Mouse (Mus musculus) CH12F3 (cell line): ENCODE results near the gene Sestd1.

Source experiments
- in situ Hi-C: fragments of 300-500 bp; cut with MboI; formaldehyde crosslinking; loops from 2 replicates; pipeline ENCODE4 v1.14.3; 2020; ENCODE audit warnings: low sequenced_read_pairs

Gene Sestd1

DNA sequence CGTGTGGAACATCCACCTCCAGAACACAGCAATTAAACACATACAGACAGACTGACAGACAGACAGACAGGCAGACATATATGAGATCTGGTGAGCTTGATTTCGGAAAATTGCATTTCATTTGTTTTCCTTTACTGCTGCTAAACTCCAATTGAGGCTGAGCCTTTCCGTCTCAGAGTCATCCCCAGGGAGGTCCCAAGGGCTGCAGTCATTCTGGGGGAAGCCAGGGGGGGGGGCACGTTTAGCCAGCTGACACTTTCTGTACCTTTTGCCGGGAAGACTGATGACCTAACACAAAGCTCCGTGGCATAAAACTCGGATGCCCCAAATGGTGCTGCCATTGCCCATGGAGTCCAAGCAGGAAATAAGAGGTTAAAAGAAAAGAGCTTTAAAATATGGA, 105.0 kb downstream of the Sestd1 start:
- in situ Hi-C loops: no loop called here

DNA sequence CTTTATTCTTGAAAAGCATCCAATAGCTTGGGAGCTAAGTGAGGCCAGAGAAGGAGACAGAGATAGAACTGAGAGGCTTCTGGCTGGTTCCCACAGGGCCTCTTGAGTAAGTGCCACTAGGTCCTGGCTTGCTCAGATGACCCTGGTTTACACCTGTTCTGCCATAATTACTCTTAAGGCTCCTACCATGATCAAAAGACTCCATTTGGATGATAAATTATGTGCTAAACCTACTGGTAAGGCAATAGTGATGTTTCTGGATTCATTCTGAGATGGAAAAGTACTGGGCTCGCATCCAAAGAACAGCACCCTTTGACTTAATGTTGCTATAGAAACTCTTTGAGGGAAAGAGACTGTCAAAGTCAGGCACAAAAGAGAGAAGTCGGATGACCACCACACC, 106.1 kb downstream of the Sestd1 start:
- in situ Hi-C loops: no loop called here

DNA sequence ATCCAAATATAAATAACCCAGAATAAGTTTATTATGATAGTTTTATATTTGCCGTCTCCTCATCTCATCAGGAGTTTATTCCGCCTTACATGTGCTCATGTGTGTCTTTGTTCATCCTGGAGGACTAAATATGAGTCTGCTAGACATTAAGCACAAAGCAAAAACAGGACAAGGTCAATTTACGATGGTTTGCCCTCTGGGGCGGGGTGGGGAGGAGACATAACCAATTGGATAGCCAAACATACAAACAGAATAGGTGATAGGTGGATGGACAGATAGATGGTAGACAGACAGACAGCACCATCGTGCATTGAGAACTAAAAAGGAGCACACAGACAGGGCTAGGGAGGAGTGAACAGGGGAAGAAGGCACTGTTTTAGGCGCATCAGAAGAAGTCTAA, 106.6 kb downstream of the Sestd1 start:
- in situ Hi-C loops: no loop called here

DNA sequence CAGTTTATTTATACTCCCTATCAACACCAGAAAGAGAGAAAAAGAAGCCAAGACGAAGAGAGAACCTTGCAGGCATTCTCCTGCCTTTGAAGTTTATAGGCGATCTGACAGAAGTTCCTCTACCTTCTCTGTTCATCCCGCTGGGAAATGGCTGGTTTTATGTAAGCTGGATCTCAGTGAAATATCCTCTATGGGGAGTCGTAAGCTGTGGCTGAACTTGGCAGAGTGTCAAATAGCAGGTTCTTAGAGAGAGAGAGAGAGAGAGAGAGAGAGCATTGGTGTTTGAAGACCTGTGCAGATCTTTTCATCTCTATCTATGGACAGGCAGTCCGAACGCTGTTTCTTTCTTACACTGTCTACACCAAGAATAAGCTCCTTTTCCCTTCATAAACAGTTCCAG, 107.0 kb downstream of the Sestd1 start:
- in situ Hi-C loops: no loop called here

DNA sequence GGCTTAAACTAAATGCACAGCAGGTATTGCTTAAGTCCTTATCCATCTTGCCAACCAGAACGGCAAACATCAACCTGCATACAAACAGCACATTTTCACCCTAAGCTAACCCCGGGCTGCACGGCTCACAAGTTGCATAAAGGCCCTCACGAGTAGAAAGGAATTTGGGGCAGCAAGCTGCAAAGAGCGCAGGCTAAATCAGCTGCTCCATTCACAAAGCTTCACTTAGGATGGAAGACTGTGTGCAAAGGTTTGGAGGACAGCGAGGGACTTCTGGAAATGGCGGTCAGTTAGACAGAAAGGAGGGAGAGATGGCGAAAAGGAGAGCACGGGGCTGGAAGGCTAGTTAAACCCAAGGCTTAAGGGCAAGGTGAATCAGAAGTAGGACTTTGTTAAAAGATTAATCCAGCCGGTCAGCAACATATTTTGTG, 108.1 kb downstream of the Sestd1 start:
- in situ Hi-C loops: no loop called here

DNA sequence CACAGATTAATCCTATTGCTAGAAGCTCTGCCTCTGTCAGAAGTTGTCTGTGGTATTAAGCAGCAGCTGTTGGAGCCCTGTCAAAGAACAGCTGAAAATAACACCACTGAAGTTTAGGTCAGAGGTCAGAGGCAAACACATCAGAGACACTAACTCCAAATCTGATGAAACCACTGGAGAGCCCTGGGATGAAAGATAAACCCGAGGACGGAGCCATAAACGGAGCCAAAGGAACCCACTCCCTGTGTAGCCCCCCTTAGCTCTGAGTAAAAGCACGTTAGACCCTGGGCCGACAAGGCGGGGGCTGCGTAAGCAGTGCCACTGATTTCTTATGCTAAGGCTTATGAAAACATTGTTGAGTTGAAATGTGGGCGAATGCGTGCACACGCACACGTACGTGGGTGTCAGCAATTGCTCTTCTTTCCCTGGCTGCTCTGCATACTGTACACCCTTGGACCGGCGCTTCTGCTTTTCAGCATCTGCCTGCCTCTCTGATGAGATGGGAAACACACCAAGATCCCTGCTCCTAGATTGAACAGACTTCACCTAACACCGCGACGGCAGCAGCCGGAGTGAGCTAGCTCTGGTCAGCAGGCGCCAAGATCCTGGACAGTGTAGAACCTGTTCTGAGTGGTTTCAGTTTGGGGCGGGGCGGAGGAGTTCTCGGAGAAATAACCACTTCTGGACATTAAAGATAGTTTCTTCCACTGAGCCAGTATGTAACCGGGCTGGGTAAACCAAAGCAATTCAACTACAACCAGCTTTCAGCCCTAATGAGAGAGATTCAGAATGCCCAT, 108.8 kb downstream of the Sestd1 start:
- in situ Hi-C loops: no loop called here

DNA sequence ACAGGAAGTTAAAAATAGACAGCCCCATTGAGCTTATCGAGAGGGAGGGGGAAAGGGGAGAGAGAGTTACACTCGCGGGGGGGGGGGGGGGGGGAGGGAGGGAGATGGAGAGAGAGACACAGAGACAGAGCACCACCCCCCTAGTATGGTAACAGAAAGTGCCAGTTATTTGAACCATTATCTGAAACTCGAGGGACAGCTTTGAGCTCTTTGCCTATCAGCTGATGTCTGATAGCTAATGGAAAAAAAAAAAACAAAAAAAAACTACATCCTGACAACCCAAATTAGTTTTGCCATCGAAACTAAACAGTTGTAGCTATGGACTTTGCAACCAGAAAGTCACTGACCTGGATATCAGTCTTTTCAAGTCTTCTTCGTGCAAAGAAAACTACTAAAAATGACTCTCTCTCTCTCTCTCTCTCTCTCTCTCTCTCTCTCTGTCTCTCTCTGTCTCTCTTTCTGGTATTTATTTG, 109.7 kb downstream of the Sestd1 start, which contains the start of gene Ccdc141:
Gene Ccdc141 (minus strand): TSS at position 4 of the 473 bp plus-strand sequence.
- in situ Hi-C loops: no loop called here

DNA sequence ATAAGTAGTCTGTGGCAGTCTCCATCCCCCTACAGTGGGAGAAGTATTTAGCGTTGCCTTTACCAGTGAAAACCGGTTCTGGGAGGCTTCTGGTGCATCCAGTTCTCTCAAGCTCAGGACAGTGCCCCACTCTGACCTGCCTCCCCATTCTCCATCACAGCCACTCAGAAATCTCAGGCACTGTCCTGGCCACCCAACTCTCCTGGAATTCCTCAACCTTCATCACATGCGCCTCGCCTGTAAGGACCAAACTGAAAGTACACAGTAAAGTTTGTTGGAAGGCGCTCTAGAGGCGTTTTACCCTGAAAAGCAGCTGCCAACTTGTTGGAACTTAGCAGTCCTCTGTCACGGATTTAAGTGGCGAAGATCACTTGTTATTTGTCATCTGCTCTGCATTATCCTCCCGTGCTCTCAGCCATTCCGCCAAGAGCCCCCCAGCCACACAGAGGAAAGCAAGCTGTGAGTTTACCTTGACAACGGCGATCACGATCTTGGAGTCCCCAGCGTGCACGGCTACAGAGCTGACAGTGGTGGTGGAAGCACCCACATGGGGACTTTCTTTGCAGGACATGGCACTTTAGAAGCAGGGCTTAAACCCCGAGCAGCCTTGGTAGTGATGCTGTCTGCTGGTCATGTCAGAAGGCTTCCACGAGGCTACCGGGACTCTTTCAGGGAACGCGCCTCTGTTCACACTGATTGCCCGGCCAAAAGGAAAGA, 110.3 kb downstream of the Sestd1 start:
- in situ Hi-C loops: no loop called here

DNA sequence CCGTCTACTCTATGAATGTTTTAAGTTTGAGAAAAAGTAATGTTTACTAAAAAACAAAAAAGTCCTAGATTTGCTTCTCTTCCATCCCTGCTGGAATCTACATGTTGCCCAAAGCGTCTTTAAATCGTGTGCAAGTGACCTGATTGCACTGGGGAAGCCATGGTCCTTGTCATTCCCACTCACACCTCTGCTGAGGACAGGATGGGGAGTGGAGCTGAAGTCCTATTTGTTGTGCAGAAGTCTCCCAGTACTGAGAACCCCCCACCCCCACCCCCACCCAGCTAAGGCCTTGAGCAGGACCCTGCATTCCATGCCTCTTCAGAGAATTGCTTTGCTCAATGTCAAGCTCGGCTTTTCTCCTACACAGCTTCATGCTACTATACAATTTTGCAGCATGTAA, 111.2 kb downstream of the Sestd1 start:
- in situ Hi-C loops: no loop called here

DNA sequence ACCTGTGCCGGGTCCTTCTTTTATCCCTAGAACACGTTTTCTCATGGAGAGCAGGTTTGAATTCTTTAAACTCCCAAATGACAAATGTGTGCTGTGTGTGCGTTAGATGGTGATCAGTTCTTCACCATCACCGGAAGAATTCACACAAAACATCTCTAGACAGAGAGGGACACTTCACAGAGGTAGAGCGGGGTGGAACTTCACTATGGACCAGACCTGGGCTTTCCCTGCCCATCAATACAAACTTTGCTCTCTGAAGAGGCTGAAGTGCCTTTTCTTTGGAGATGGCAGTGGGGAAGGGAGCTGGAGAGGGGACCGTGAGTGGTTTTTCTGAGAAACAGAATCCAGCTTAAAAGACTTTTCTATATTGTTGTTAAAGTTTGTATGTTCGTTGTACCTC, 111.6 kb downstream of the Sestd1 start:
- in situ Hi-C loops: no loop called here

DNA sequence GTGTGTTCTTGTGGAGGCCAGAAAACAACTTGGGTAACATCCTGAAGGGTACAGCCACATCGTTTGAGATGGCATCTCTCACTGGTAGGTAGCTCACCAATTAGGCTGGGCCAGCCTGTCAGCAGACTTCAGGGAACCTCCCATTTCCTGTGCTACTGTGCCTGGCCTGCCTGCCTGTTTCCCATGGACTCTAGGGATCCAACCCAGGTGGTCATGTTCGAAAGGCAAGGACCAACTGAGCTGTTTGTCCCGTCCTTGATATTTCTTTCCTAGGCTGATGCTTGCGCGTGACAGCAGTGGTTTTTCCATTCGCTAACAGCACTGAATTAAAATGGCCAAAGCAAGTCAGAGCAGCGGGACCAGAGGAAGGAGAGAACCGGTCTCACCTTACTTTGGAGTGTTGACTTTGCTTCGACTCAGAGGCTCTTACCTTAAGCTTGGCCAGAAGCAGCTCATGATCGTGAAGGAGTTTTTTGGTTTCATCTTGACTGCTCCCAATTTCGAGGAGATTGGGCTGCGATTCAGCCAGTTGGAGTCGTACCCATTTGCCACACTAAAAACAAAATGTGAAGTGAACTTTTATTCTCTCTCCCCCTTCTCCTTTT, 112.2 kb downstream of the Sestd1 start:
- in situ Hi-C loops: no loop called here

DNA sequence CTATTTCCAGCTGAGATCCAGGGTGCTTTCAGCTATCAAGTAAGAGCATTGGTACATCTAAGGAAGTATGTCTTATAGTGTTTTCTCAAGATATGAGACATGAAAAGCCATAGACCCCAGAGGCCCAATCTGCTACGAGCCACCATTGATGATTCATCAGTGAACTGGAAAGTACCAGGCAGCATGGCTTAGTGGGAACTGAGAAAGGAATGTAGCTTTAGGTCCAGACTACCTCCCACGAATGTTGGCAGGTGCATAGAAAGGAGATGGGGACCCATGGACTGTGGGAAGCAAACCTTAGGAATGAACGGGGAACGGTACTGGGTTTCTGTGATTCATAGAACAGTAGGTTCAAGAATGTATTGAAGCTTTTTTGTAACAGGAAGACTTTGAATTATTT, 114.0 kb downstream of the Sestd1 start:
- in situ Hi-C loops: no loop called here

DNA sequence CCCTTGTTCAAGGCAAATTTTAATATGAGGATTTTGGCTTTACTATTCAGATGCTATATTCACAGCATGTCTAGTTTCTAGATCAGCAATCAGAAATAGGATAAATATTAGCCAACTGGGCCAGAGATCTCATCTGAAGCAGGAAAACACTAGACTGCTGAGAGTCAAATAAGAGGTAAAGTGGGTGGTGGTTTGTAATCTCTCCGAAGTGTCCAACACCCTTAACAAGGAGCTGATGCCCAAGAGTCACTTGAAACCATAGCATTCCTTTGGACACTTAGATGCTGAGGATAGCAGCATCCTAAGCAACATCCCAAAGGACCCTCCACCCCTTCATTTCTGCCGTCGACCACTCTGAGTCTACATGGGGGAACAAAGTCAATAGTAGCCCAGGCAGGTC, 115.7 kb downstream of the Sestd1 start:
- in situ Hi-C loops: no loop called here

DNA sequence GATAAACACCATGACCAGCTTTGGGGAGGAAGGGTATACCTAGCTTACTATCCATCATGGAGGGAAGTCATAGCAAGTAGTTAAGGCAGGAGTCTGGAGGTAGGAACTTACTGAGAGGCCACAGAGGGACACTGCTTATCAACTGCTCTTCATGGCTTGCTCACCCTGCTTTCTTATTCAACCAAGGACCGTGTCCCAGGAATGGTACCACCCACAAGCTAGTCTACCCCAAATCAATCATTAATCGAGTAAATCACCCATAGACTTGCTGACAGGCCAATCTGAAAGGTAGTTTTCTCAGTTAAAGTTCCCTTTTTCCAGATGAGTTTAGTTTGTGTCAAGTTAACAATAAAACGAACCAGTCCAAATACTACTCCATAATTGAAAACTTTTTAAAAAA, 117.0 kb downstream of the Sestd1 start:
- in situ Hi-C loops: no loop called here

DNA sequence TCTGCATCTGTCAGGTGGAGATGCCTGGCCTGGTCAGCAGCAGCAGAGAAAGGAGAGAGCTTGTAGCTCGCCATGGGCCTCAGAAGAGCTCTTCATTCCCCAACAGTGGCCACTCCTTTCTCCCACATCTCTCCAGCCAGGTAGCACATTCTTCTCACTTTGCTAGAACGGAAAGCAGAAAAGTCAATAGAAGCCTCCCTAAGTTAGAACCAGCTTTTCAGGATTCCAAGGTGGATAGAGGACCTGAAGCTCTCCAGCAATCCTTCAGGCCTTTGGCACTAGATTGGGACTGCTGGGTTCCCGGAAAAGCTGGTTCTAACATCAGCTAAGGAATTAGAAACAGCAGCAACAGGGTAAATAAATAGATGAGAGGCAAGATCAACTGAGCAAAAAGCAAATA, 118.3 kb downstream of the Sestd1 start:
- in situ Hi-C loops: no loop called here

DNA sequence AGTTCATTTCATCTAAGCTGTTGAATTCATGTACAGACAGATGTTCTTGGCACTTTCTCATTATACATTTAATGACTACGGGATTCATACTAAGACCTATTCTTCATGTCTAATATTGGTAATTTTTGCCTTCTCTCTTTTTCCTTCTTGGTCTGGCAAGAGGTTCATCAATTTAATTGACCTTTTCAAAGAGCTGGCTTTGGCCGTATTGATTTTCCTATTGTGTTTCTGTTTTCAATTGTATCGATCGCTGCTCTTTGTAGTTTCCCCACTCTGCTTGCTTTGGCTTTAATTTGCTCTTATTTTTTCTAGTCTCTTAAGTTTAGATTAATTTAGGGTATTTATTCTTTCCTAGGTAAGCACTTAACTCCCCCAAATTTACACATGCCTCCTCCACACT, 122.8 kb downstream of the Sestd1 start:
- in situ Hi-C loops: no loop called here

DNA sequence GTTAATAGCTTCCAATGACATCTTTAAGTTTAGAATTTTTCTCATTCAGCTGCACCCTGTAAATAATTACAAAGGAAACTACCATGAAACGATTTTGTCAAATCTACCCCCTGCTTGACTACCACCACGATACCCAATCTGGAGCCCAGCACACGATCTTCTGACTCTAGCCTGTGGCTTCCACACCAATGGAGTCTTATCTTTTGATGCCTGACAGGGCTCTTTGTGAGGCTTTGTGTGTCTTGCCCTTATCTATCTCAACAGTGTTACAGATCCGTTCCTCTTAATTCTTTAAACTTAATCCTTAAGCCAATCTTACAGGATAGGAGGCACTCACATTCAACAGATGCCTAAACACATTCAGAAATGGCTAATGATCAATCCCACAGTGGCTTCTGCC, 126.3 kb downstream of the Sestd1 start:
- in situ Hi-C loops: no loop called here

DNA sequence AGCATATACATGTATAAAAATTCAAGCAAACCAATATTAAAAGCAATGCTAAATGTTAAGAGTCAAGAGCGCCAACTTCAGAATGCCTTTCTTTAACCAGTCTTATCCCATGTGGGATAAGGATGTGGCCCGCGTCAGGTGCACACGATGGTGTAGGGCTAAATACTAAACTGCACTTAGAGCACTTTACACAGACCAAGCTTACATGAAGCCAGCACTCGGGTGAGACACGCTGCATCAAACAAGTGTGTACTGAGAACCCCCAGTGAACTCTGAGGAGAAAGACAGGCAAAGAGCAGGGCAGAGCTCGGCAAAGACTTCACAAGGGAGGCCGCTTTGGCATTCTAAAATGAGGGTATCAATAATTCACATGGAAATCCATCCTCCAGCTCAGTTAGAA, 129.1 kb downstream of the Sestd1 start:
- in situ Hi-C loops: no loop called here

DNA sequence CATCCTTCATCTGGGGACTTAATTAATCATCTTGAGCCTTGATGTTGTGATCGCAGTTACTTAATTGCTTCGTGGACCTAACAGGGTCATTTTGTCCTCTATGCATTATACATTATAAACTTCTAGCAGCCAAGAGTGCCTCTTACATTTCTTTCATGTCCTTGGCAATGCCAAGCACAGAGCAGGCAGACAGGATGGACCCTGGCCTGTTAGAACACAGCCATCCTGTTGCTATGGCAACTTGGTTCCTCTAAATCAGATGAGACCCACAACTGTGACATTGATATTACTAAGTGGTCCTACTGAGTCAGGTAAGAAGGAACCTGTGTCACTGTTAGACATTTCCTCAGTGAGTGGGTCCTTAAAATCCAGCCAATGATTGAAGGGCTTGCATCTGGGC, 130.8 kb downstream of the Sestd1 start:
- in situ Hi-C loops: no loop called here

DNA sequence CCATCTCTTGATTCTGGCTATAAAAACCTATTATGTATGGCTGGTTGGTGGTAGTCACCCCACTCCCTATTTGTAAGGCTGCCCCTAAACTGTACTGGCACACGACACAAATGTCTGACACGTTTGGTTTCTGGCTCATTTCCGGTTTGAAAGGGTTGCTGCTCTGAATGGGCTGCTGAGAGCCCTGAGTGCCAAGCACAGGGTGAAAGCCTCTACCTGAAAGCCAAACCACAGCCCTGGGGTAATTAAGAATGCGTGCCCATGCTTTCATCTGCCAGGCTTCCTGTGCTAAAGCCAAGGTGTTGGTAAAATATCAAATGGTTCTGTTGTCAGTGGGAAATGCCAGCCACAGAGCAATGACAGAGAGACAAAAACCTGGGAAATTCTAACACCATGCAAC, 132.2 kb downstream of the Sestd1 start:
- in situ Hi-C loops: no loop called here

DNA sequence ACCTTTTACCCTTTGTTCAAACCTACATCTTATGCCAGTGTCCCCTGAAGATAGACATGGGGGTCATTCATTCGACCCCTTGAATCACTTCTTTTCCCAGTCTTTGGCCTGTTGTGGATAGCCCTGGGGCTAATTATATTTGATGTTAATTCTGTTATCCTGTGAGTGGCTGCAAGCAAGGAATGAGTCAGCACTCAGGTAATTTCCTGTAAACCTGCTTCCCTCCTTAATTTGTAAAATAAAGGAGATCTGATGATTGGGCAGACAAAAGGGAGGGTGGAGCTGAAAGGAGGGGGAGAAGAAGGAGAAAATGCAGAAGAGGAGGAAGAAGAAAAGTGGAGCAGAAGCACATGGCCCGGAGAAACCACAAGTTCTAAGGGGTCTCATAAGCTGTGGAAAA, 133.4 kb downstream of the Sestd1 start:
- in situ Hi-C loops: no loop called here

DNA sequence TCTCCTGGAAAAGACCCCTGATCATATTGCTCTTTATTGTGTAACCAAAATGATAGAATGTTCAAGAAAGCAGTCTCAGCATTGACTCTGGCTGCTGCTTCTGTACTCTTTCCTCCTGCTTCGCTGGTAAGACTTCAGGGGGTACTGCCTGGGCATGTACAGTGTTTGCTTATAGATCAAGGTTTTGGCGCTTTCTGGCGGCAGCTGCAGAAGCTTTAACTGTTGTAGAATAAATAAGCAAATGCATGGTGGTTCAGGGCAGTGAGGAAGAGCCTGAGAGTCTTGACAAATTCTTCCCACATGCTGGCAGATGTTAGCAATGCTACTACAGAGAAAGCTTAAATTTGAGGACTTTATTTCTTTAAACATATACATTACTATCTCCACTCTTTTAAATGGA, 134.1 kb downstream of the Sestd1 start:
- in situ Hi-C loops: no loop called here
